Mouse (Mus musculus) adrenal gland, postnatal 4 days (tissue): ENCODE results near the gene Plch2. TPM values are rescaled to one million over a fixed set of nuclear protein-coding genes. Genes with fewer than 3 reads are reported as not detected.

ENCODE experiments used
- DNase-seq, 2 experiments: peaks; one replicate each; pipeline ENCODE4 v3.0.0; 2021 to 2022; ENCODE audit warnings: low spot score in 2 of 2, mixed read lengths in 2 of 2
- total RNA-seq, 2 experiments: library from RNA; stranded (reverse); gene quantifications; 2 replicates each; pipeline ENCODE4 v1.2.3; 2021

The Plch2 gene
- total RNA-seq, 2 experiments from 2014 or later = 1.1 to 1.6 TPM

DNA sequence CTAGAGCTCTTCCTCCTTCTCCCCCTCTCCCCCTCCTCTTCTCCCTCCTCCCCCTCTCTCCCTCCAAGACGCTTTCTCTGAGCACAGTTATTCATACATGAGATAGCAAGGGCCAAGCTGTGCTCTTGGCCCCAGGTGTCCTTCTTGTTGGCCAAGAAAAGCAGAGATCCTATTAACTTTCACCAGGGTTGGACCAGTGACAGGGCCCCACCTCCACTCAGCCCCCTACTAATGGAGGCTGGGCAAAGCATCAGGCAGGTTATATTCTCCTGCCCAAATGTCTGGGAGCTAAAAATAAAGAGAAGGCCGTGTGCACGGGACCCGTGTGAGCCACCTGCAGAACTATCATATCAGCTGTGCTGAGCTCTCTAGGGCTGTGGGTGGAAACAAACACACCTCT lies 61.7 kb downstream of the Plch2 start:
- DNase-seq = no peak

DNA sequence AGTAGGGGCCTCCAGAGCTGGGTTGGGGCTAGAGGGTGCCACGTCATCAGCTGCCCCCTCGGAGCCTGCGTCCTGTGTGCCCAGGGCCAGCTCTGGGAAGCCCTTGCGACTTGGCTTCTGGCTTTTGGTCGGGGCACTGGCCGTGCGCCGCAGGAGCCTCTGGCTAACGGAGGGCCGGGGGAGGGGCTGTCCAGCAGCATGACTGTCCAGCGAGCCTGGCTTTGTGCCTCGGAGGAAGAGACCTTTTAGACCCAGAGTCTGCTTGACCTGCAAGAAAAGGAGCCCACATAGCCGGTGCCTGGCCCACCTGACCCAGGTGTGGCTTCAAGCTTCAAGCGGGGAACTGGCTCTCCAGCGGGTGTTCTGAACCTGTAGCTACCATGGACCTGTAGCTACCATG lies 69.8 kb downstream of the Plch2 start:
- no peak for DNase-seq

DNA sequence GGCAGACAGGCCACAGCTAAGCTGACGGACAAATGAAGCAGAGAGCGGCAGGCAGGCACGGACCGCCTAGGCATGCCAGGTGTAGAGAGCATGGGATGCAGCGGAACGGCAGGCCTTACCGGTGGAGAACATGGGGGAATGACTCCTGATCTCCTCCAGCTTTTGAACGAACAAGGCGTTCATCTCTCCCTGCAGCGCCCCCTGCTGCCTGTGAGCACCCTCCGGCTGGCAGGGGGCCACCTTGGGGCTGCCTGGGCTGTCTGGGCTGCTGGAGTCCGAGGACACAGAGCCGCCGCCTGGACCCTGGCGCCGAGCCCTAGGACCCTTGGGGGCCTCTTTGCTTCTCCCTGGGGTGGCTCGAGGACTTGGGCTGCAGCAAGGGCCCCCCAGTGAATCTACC lies 70.5 kb downstream of the Plch2 start:
- DNase-seq = peak; percentile 57 to 76

DNA sequence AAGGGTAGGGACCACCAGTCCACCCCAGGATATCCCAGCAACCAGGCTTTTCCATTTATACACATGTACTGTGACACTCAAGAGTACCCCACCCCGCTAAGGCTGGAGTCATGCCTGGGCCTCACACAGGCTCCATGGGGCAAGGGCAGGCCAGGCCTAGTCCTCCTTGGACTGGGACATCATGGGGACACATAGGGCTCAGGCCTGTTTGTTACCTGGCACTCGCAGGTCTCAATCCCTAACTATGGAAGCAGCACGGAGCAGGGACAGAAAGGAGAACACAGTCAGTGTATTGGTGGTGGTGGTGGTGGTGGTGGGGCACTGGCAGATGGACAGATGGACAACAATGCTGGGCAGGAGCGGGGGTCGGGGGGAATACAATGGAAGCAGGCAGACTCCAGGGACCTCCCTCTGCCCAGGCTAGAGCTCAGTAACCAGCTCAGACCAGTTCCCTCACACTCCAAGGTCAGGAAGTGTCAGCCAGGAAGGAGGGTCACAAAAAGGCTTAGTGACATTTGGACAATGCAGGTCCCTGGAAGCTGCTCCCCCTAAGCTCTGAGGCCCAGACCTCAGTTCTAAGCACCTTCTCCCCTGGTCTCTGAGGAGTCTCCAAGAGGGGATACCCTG lies 71.3 kb downstream of the Plch2 start:
- DNase-seq = no peak

DNA sequence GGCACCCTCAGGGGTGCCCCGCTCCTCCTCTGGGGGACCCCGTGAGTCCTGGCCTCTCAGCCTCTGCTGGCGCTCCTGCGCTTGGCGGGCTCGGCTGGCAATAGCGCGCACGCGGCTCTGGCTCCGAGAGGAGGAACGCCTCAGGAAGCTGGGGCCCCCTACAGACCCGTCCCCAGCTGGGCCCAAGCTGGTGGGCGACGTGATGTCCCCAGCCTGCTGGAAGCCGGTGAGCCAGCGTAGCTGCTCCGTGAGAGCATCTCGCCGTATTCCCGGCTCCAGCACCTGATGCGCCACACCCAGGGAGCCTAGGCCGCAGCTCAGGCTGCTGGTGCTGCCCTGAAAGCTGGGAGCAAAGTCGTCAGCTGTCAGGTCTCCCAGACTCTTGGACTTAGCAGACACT lies 72.8 kb downstream of the Plch2 start:
- no peak for DNase-seq

DNA sequence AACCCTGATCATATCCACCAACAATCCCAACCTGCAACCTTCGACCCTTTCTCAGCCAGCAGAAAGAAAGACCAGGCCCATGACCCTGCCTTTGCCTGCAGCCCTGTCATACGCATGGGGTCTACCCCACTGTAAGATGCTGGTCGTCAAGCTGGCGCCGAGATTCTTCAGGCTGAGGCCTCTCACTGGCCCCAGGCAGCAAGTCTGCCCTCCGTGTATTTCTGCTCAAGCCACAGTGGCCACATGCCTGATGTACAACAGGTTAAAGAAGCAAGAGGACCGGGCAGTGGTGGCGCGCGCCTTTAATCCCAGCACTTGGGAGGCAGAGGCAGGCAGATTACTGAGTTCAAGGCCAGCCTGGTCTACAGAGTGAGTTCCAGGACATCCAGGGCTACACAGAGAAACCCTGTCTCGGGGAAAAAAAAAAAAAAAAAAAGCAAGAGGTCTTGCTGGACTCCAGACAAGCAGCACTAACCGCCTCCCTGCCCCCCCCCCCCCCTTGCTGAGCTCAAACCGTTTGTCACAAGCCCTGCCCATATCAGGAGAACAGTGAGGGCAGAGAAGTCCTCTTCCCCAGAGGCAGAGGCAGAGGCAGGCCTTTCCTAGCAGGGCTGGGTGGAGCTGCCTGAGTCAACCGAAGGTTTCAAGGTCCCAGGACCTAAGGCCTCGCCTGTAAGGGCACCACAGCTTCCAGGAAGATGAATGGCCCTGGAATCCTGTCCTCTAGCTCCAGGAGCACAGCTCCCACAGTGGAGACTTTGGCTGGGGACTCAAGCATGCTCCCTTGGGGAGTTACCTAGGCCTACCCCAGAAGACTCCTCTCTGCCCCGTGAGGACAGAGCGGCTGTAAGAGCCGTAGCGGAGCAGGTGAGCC lies 74.1 kb downstream of the Plch2 start:
- DNase-seq = peak in 1 of 2 experiments; percentile 32

DNA sequence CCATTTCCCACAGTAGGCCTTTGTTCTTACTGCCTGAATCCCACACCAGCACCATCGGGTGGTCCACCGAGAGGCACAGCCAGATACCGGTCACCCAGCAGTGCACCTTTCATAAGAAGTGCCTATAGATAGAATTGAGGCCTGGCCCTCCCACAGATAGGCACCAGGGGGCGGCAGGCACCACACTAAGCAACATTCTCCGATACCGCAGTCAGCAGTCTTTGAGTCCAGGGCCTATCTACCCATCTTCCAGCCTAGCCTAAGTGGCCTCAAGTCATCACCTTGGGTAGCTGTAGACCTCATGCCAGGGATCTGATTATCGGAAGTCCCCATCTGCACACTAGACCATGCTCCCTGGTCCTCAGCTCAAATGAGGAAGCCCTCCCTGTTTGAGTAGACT lies 75.1 kb downstream of the Plch2 start:
- DNase-seq = no peak

DNA sequence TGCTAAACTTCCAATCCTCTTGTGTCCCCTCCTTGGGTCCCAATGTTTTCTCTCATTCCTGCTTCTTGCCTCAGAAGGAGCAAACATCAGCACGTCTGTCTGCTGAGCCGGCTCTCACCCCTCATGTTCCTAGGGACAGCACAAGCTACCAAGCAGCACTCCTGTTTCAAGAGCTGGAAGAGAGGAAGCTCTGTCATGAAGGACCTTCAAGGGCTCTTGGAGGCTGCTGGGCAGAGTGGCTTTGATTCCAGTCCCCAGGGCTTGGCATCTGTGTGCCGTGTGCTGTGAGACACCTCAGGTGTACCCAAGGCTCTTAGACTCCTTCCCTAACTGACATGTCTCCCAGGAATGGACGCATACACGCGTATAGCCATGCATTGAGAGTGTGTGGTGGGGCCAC lies 75.5 kb downstream of the Plch2 start:
- DNase-seq = no peak

DNA sequence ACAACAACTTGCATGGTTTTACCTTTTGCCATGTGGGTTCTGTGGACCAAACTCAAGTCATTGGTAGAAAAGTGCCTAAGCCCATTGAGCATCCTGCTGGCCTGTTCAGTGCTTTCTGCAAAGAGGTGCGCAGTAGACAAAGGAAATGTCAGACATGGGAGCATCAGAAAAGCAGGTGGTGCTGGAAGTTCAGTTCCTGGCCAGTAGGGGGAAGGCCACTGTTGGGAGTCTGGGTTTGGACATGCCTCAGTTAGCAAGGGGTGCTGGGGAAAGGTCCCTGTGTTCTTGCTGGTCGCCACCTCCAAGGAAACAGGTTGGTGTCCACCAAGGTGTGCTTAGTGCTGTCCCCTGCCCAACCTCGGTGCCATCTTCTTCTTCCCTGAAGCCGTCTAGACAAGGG lies 76.5 kb downstream of the Plch2 start:
- no peak for DNase-seq

DNA sequence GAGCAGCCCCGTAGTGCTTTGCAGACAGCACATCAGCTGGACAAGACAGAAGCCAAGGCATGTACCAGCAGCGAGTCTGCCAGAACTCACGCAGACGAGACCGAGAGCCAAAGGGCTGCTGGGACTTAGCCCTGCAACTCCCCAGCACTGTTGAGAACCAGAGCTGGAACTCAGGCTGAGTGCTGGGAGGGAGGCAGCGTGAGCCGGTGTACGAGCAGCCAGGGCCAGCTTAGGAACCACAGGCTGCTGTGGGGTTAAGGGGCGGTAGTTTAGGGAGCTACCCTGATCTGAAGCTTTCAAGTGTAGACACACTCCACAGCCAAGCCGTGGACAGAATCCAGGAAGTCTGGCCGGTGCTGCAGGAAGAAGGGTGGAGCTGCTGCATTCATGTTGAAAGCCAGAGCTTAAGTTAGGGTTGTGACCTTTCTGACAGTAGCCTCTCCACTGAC lies 82.4 kb downstream of the Plch2 start:
- no peak for DNase-seq

DNA sequence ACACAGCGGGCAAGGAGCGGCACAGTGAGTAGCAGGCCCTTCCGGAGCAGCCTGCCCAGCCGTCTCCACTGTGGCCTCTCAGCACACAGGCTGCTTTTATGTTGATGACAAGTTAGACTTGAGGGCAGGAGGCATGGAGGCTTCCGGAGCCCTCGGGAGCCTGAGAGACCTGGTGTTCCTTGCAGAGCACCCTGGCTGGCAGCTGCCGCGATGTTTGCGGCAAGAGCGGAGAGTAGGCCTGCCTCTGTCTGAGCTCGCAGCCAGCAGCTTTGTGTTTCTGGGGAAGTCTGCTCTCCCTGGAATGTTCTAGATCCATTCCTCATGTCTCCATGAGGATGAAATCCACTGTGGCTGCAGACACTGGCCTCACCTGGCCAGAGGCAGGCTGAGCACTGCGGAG lies 84.0 kb downstream of the Plch2 start:
- no peak for DNase-seq

DNA sequence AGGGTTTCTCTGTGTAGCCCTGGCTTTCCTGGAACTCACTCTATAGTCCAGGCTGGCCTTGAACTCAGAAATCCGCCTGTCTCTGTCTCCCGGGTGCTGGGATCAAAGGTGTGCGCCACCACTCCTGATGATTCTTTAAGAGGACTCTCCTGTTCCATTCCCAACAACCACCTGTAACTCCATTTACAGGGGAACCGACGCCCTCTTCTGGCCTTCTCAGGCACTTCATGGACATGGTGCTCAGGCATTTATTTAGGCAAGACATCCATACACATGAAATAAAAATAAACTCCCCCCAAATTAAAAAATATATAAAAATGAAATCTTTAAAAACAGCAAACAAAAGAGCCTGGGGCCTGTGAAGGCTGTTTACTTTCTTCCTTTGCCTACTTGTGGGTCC lies 89.4 kb downstream of the Plch2 start:
- no peak for DNase-seq

DNA sequence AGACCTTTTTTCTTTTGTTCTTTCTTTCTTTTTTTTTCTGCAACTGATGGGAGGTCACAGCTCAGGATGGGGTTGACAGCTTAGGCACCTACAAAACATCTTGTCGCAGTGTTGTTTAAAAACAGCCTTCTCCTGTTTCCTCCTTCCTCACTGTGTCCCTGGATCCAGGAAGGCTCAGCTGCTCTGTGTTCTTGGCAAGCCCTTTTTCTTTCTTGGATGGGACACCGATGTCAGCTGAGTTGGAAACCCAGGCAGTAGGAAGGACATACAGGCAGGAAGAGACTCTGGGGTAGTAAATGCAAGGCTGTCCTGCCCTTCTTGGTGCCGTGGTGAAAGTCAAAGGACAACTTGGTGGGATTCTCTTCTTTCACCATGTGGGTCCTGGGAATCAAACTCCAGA lies 90.7 kb downstream of the Plch2 start:
- DNase-seq = no peak

DNA sequence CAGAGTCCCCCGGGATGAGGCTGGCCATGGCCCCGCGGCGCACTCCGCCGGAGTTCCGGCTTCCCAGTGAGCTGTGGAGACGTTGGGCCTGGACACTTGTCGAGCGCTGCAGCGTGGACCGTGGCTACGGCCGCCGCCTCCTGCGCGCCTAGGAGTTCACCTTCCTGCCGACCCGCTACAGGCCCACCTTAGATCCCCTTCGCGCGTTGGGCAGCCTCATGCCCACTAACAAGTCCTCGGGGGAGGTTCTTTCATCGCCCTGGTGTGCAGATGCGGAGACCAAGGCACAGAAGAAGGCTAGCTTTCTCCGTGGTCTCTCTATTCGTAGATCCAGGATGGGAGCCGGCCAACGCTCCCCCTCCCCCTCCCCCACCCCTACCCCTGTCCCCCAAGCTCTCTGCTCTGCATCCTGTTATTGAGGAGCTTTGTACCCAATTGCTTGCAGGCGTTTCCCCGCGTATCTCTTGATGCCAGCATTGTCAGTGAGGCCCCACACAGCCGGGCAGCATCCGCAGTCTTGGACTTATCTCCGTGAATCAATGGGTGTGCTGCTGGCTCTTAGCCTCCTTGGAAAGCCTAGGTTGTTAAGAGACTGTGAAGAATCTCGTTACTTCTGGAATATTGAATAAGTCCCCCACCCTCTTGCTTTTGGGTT lies 91.9 kb downstream of the Plch2 start:
- DNase-seq = no peak

DNA sequence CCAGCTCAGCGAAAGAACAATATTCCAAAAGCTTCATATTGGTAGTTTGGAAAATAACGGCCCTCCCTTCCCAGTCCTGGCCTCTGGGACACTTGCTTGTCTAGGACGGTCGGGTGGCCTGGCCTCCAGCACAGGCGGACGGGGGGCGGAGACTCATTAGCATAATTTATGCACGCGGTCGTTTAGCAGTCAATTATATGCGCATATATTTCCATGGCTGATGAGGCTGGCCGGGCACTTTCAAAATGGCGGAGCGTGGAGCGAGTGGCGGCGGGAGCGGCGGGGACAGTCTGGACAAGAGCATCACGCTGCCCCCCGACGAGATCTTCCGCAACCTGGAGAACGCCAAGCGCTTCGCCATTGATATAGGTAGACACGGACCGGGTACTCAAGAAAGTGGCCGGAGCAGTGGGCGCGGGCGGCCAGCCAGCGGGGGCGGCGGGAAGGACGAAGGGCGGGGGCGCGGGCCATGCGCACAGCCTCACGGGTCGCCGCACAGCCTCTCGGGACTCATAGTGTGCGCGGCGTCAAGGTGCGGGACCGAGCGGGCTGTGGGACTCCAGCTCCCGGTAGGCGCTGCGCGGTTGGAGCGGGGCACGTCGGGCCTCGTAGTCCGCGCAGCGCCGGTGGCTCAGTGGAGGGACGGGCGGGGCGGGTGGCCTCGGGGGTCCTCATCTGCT lies 92.5 kb downstream of the Plch2 start, which contains the start of gene Pank4:
Gene Pank4, plus strand, starts transcription at position 223 of the 680 bp plus-strand sequence.
- DNase-seq = peak; percentile 65 to 81

DNA sequence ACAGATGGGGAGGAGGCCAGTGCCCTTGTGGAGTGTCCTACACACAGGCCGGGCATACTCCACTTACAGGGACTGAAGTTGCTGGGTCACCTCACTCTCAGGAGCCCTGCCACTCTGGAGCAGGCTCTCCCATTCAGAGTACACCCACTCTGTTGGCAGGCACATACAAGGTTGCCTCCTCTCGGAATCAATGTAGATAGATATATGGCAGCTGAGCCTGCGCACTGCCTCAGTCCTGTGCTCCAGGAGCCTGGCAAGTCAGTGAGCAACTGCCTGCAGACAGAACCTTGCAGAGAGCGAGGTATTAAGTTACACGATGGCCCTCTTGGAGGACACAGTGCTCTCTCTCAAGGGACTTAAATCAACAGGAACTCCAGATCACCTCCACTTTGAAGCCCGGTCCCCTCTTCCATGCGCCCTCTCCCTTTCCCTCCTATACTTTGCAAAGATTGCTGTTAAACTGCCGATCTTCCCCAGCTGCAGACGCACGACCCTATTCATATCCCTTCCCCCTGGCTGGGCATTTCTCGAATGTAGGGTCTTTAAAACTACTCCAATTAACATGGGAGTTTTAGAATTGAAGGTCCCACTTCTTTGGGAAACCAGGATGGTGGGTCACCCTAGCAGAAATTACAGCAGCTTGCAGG lies 93.3 kb downstream of the Plch2 start:
- DNase-seq = no peak

DNA sequence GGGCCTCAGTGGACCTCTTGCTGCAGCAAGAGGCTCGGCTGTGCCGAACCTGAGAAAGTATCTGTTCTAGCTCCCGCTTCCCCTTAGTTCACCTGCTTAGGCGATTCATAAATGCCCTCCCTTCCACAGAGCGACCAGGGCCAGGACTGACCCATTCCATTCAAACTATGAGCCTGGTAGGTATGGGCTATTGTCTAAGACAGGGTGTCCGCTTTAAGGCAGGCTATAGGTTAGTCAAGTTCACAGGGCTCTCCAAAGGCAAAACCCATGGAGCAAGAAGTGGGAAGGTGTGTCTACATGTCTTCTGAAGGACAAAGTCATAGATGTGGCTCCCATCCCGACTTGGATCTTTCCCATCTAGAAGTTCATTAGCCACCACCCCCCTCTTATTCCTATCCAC lies 93.9 kb downstream of the Plch2 start:
- DNase-seq = no peak

DNA sequence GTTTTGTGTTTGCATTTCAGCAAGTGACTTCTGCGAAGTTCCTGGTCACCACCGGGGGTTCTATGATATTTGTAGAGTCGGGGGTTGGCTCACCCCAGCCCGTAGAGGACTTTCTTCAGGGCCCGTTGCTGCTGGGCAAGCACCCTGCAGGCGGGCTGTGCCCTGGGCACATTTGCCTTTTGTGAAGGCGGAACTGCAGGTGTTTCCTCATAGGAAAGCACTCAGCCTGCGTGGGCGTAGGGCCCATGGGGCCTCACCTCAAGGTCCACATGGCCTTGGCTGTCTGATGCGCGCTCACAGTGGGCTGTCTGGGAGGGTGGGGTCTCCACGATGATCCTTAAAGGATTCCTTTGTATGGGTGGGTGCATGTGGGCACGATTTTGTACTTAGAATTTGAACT lies 94.7 kb downstream of the Plch2 start:
- no peak for DNase-seq

DNA sequence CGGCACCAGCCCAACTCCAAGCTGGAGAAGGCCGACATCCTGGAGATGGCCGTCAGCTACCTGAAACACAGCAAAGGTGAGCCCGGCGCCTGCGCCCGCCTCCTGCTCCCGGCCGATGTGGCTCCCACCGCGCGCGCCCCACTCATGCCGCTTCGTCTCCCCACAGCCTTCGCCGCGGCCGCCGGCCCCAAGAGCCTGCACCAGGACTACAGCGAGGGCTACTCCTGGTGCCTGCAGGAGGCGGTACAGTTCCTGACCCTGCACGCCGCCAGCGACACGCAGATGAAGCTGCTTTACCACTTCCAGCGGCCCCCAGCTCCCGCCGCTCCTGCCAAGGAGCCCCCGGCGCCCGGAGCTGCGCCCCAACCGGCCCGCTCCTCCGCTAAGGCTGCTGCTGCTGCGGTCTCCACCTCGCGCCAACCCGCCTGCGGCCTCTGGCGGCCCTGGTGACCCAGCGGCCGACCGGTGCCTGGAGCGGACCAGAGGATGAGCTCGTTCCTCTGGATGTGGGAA lies 95.3 kb downstream of the Plch2 start:
- DNase-seq = no peak

DNA sequence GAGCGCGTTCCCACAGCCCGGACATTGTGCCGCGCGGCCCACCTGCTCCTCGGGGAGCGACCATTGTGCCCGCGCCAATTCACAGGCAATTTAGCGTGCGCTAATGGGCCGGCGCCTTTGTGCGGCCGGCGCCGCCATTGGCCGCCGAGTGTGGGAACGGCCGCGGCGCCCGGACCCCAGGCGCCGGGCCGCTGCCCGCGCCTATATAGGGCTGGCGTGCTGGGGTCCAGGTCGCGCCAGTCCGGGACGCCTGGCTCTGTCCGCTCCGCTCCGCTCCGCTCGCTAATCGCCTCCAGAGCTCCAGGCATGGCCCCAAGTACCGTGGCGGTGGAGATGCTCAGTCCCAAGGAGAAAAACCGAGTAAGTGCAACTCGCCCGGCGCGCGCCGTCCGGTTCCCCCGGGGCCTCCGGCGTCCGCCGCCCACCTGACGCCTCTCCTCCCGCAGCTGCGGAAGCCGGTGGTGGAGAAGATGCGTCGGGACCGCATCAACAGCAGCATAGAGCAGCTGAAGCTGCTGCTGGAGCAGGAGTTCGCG lies 95.8 kb downstream of the Plch2 start, which contains the start of gene Hes5:
Gene Hes5, plus strand, starts transcription at position 234 of the 536 bp plus-strand sequence.
- no peak for DNase-seq
